Mouse (Mus musculus): ENCODE measurements around the gene Nmnat2.
A peak's percentile ranks its signal among the peaks of the same experiment; 100 is the strongest.

The Nmnat2 gene

DNA sequence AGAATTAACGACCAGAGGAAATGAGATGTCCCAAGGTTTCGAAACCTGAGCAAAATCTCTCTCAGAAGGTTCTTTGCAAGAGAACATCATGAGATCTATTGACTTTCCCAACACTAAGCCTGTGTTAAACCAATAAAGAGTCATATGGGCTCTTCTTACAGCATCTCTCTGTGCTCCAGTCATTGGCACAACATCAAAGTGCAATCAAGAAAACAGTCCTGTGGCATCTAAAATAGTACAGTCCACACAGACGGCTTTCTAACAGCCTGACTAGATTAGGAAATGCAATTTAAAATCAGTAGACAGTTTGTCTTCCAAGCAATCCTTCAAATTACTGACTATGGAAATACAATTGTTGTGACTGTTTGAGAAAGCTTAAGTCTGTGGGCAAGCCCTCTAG is 32.2 kb downstream of the Nmnat2 start:
- no peak for DNase-seq

DNA sequence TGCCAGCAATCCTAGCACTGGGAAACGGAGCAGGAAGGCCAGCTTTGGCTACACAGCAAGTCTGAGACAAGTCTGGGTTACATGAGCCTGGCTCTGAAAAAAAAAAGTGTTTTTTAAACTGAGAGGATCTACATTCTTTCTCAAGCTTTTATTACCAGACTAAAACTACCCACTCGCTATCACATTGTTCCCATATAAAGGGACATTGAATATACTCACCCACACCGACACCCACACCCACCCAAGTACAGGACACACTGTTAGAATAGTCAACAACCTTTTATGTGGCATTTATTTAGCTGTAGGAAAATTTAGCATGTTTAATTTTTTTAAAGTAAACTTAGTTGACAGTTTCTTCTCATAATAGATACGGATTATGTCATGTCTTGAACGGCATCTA is 35.3 kb downstream of the Nmnat2 start:
- DNase-seq, result no peak

DNA sequence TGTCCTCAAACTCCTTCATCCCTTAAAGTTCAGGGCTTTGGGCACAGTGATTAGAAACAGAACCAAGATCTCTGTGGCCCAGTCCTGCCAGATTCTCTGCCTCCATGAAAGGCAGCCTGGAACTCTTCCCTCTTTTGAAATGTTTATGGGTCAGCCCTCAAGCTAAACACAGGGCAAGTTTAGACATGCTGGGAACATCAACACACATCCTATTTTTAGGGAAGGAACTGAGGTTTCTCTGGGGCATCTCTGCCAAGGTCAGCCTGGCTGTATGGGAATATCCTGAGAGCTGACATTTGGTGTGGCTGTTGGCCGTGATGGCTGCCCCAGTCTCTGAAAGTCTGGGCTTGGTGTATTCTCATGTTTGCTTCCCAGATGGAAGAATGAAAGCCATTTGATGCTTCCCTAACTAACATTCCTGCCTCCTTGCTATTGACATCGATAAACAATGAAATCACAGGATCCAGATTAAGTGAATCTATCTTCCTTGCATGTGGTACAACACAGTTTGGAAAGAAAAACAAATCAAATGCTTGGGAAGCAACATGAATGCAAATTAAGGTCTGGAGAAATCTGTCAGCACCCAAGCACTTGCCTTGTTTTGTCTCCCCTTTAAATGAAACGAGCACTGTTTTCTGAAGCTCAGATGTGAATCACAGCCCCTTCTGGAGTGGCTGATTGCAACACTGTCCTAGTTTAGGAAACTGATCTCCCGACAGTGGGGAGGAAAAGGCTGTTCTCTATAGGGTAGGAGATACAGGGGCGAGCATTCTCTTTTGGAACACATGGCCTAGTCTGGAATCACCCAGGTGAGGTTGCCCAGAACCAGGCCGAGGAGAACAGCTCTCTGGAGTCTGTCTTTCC is 37.7 kb downstream of the Nmnat2 start:
- no peak for DNase-seq

DNA sequence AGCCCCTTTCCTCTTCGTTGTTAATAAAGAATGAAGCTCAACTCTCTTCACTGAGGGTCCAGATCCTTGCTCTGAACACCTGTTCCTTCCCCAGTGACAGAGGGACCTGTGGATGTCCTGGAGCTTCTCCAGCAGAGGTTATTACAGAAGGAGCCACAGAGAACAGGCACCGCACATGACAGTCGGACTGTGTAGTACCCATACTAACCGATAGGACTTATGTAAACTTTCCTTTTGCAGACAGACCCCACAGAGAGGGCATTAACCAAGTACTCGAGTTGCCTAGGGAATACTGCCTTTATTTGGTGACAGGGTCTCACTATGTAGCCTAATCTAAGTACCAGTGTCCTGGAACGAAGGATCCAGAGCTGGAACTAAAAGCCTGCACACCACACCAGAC is 39.0 kb downstream of the Nmnat2 start:
- no peak for DNase-seq

DNA sequence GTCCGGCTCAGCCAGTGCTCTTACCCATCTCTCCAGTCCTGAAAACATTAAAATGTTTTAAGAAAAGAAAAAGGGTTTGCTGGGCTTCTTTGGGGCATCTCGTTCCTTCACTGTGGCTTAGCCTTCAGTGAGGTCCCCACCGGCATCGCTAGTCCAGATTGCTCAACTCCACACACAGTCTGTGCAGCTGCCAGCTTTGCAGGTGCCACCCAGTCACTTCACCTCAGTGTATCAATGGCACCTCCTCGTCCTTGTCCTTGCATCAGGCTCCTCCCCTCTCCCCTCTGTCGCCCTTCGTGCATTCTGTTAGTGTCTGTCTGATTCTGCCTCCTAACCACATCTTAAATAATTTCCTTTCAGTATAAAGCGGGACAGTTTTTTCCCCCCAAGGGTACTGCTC is 45.2 kb downstream of the Nmnat2 start:
- no peak for DNase-seq

DNA sequence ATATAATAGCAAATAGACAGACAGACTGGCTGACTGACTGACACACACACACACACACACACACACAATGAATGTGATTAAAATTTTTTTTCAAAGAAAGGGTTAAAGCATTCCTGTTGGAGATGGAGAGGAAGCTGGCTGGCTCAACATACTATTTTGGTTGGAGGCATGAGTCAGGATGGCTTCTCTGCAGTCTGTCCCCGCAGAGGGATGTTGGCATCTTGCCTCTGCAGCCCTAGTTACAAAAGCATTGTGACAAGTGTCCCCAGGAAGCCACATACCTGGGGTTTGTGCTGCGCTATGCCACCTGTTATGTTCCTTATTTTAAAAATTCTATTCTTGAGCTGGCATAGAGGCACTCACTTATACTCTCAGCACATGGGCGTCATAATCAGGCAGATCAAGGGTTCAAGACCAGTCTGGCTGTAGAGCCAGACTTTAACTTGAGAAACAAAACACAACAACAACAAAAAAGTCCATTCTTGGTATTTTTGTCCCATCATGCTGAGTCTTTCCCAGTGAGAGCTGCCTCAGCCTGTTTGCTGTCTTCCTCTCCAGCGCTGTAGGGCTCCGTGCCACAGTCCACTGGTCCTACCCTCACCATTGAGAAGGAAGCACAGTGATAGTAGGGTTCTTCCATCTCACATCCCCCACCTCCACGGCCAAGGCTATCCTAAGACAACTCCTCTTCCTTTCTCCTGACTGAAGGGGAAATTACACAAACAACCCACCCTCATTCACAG is 45.9 kb downstream of the Nmnat2 start:
- DNase-seq, result no peak

DNA sequence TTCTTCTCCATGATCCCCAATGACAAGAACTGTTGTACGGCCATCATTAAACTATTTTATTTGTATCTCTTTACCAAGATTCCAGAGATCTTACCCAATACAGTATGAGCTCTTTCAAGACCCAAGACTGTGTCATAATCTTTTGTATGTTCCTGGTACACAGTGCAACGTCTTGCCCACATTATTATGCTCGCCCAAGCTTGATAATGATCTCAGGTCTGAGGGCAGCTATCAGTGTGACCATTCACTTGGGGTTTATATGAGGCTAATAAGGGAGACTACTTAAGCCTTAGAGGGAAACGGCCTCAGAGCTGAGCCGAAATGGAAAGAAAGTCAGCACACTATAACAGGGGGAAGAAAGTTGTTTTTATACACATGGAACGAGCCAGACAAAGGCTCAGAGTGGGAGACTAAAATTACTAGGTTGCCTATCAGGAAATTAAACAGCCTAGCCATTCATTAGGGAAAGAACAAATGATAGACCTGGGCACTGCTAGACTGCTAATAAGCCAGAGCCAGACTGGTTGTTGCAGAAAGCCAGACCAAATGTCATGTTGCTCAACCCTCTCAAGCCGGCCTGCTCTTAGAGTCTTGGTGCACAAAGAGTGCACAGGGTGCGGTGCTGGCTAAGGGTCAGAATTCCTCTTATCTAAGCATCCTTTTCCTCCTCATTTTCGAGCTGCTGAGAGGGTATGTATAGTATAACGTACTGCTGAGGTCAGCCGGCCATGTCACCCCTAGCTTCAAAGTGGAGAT is 47.7 kb downstream of the Nmnat2 start:
- DNase-seq, result no peak

DNA sequence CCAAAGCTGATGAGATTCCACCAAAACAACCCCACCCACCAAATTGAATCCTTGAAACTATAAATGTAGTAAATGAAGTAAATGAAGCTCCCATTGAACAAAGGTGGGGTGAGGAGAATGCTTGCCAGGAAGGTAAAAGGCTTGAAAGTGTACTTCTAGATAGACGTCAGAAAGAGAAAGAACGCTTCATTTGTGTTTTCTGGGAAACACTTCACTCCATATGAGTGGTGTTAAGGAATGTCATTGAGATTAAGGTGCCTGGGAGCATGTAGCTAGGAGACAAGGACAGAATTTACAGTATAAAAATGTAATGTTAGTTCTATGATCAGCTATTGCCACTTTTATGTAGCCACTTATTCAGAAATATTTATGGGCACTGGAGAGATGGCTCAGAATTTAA is 49.7 kb downstream of the Nmnat2 start:
- DNase-seq, result no peak

DNA sequence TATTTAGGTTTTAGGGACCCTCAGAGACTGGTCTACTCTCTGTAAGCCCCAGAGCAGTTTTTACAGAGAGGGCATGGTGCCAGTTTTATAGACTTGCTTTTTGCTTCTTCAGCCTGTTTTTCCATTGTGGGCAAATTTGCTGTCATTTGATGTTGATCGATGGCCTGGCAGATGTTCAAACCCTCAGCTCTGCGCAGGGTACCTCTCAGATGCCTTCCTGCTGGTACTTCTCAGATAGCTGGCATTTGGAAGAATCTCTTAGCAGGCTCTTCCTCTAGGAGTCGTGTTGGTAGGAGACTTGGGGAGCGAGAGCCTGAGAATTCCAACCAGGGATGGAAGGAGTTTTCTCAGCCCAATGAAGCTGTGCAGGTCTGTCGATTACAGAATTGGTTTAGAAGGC is 51.3 kb downstream of the Nmnat2 start:
- no peak for DNase-seq

DNA sequence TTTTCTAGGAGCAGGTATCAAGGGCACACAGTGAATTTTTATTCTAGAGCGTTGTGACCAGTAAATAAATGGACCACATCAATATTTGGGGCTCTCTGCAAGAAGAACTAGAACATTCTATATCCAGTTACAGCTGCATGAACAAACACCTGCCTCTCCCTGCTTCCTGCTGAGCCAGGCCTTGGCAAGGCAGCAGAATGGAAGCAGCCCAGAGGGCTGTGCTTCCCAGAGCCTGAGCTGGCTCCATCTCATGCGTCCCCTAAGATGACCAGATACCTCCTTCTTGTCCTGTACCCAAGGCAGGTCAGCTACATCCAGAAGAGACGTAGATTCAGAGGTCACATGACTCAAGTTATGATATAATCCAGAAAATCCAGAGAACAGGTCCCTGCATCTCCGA is 52.0 kb downstream of the Nmnat2 start:
- DNase-seq, result no peak

DNA sequence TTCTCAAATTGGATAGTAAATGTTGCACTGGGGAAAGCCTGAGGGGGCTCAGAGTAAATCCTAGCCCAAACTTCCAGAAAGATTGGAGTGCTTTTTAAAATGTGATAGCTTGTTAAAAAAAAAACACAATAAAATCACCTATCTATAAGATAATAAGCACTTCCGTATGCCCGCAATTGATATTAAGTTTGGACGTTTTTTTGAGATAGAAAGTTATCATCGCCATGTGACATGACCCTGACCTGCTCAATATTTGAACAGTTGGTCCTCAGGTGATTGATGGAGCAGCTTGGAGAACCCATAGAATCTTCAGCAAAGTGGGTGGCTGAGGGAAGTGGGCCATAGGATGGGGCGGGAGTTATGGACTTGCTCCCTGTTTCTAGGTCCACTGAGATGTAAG is 52.5 kb downstream of the Nmnat2 start:
- DNase-seq, result no peak

DNA sequence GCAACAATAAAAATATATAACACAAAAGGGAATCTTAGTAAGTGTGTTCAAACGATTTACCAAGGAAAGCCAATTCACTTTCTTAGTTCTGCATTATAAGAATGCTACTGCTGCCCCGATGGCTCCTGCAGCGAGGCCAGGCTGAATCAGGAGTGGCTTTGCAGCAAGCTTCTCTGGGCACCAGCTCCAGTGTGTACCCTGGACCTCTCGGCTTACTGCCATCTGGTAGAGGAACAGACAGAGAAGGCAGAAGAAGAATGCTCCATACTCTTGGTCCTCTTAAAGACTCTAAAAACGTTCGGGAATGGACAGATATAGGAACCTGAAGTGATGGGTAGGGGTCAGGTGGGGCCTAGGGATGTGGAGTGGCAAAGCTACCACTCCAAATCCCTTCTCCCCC is 53.0 kb downstream of the Nmnat2 start:
- DNase-seq, result no peak

DNA sequence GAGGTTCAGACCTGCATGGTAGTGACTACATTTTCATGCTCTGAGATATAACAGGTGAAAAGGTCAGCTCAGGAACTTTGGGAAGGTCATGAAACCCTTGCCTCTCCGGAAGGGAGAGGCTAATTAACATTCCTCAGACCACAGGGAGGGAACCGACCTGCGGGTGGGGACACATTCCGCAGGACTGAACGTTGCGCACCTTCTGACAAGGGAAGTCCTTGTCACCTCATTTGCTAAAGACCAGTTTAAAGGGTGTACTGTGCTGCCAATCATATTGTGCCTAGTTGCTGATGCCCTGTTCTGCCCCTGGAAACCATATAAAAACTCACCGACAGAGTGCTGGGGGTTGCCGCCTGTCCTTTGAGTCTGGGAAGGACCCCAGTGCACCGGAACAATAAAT is 54.5 kb downstream of the Nmnat2 start:
- DNase-seq, result no peak

DNA sequence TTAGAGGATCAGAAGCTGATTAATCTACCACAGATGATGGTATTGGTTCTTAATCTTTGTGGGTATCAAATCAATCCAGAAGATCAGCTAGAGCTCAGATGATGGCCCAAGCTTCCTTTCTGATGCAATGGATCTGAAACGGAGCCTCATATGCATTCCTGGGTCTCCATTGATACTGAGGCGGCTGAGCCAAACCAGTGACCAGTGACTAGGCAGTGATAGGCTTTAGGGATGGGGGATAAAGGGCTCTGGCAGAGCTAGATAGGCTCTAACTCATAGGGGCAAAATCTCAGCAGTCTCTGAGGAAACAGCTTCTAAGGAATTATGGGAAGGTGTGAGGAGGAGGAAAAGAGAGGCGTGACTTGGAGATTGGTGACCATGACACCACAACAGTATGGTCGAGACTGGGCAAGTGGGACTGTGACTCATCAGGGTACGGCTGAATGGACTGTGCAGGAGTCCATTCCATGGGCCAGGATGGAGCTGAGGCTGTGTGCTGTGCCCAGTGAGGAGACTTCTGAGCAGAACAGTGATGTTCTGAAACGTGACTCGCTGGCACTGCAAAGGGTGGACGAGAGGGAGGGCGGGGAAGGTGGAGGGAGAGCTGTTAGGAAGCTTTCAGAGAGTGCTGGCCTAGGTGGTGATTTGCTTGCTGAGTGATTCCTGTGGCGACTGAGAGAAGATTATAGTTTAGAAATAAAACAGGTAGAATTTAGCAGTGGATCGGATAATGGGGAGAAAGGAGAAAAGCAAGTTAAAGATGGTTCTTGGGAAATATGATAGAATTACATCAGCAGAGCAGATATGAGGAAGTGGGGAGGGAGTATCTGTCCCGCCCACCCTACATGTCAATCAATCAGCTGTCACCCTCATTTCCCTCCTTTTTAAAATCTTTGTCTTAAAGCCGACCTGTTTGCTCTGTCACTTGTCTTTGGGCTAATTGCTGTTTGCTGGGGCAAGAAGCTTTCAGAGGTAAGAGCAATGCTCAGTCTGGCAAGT is 55.9 kb downstream of the Nmnat2 start:
- no peak for DNase-seq

DNA sequence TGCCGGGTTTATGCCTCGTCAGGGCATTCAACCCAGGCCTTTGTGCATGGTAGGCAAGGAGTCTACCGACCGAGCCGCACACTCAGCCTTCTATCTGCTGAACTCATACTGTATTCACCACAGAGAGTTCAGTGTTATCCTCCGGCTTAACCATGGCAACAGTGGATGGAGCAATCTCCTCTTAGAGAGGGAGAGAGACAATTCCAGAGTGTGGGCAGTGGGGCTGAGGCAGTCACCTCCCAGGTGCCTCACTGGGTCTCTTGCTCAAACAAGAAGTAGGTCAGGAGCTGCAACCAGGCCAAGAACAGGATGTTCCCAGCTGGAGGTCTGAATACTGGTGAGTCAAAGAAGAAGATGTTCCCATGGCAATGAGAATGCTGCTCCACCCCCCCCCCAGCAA is 56.8 kb downstream of the Nmnat2 start:
- DNase-seq, result no peak

DNA sequence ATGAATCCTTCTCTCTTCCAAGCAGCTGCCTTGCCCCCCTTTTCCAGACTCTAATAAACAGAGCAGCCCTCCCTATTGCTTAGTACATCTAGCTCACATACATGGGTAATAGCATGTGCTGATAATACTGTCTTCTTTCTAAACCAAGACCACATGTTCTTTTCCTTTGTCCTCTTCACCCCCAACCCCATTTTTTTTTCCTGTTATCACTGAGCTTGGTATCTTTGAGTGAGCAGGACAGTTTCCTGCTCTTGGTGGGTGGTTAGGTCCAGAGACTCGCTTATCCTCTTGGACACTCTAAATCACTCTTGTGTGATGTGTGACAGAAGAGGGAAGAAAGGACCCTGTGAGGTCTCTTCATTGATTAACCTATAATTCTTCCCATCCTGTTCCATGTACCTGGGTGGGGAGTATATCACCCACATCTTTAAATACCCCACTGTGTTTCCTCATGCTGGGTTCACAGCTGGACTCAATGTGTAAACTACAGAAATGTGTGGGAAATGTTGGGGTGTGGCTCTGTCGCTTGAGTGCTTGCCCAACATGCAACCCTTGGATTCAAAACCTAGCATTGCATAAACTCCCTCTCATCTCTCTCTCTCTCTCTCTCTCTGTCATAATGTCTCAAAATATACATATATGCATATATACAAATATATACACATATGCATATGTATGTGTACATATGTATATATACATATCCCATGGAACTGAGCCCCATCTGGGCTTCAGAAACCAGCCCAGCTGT is 58.9 kb downstream of the Nmnat2 start:
- no peak for DNase-seq

DNA sequence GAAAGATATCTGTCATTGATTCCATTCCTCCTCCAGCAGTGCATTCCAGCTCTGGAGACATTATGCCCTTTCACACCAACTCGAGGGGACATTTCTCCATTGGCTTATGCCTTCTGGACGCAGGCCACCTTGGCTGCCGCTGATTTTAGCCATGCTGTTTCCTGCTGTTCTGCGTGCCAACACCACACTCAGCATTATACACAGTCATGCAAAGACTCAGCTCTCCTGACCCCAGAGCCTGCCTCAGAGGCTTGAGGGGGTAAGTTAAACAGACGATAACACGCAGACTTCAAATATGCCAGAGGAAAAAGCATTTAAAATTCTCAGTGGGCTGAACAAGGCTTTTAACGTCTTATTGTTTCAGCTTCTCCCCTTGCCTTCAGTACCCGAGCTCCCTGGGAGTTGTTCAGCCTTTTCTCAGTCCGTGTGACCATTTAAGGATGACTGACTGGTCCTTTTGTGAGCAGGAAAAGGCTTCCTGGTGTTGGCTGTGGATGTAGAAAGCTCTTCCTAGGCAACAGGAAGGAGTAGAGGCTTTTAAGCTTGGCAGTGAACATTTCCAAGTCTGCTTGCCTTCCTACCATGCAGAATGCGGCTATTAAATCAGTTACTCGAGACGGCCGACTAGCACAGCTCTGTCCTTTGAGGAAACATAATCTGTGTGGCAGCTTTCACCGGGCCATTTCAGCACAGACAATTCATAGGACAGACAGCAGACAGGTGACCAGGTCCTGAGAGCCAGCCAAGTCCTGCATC is 59.8 kb downstream of the Nmnat2 start:
- DNase-seq, result peak; percentile 42

DNA sequence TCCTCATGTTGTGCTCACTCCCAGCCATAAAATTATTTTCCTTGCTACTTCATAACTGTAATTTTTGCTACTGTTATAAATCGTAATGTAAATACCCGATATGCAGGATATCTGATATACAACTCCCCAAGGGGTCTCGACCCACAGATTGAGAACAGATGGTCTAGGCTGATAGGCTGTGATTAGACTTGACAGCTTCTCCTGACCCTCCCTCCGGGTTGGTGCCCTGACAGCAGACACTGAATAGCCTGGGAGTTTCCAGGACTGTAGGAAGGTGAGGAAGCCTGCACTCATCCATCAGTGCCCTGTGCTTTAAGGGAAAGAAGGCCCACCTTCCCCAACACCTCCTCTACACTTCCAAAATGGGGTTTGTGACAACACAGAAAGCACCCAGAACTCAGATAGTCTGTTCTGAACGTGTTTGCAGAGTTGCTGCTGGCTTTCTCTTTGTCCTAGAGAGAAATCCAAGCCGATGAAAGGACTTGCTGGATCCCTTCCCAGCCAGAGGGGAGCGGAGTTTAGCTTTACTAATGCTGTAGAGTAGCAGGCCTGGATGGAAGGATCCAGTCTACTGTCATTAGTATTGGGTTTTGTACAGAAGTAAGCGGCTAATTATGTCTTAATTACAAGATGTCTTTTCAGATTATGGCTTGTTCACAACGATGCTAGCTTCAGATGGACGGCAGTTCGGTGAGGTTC is 61.8 kb downstream of the Nmnat2 start:
- peak; percentile 62 for DNase-seq

DNA sequence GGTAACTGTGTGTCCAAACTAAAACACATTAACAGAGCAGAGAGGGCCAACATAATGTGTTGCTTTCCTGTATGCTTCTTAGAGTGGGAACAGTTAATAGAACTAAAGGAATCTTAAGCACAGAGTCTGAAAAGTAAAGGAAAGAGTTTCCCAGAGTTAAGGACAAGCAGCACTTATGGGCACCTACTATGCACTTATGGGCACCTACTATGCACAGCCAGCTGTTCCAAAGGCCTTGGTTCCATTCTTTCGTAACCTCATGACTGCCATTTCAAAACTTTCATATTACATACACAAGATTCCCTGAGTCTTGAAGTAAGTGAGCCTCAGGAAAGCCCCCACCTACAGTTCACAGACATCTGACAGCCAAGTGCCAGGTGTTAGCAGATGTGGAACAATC is 64.3 kb downstream of the Nmnat2 start:
- no peak for DNase-seq

DNA sequence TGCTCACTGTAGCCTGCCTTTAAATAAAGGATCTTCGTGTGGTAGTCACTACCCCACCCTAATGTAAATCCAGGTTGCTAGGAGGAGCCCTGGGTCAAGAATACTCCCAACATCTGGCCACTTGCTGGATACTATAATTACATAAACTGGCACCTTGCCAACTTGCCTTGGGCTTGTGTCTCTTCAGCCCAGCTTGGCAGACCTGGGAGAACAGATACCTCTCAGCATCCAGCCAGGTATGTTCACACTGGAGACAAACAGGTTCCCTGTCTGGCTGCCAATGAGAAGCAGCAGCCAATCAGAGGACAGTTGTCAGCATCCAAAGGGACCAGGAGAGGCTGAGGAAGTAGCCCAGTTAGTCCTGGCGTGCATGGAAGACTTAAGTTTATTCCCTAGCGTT is 64.8 kb downstream of the Nmnat2 start:
- no peak for DNase-seq
